Mouse (Mus musculus) C2C12 (cell line): ENCODE results near the gene Zbtb8a.

Experiments
- CEBPB ChIP-seq: IDR thresholded peaks from one replicate; pipeline ENCODE4 v1.6.1; 2011; ENCODE audit warnings: low read depth, mild to moderate bottlenecking, control low read depth, moderate library complexity
- CTCF ChIP-seq: IDR thresholded peaks from one replicate; pipeline ENCODE4 v1.5.1; 2011; ENCODE audit not compliant: control insufficient read depth, insufficient read depth, insufficient read length
- FOSL1 ChIP-seq: IDR thresholded peaks from one replicate; pipeline ENCODE4 v1.8.0; 2011; ENCODE audit warnings: mild to moderate bottlenecking, low read length; ENCODE audit not compliant: poor library complexity, insufficient read depth, severe bottlenecking
- MAX ChIP-seq: IDR thresholded peaks from one replicate; pipeline ENCODE4 v1.6.1; 2011; ENCODE audit warnings: mild to moderate bottlenecking, control low read depth
- MYOD1 ChIP-seq: IDR thresholded peaks from one replicate; pipeline ENCODE4 v1.6.1; 2011; ENCODE audit warnings: low read depth; ENCODE audit not compliant: control insufficient read depth, insufficient read length
- MYOG ChIP-seq: IDR thresholded peaks from one replicate; pipeline ENCODE4 v1.6.1; 2011; ENCODE audit not compliant: control insufficient read depth, insufficient read length; ENCODE audit errors: extremely low read depth
- USF1 ChIP-seq: IDR thresholded peaks from one replicate; pipeline ENCODE4 v1.6.1; 2011; ENCODE audit warnings: low read depth, mild to moderate bottlenecking, control low read depth, moderate library complexity

DNA sequence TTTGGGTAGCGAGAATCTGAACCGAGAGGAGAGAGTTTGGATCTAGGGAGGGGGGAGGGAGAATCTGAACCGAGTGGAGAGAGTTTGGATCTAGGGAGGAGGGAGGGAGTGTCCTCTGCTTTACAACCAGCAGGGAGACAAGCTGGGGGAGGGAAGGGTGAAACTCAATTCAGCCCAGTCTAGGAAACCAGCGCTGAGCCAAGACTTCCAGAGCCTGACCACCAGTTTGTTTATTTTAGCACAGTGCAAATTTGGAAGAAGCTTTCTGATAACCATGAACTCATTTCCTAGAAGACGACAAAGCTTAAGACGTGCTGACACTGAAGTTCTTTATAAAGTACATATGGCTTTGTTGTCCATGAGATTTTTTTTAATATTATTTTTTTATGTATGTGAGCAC is 6.5 kb upstream of the Zbtb8a start:
- TF ChIP-seq MAX (no peak), USF1 (no peak), CTCF (no peak), MYOG (no peak), MYOD1 (no peak), FOSL1 (no peak), CEBPB (no peak)
